Mouse (Mus musculus): ENCODE results near the gene Slc44a5. TPM values are rescaled to one million over a fixed set of nuclear protein-coding genes. Genes with fewer than 3 reads are reported as not detected.

The Slc44a5 gene
- total and polyA plus RNA-seq, 2 experiments, result not detected

- Histone ChIP-seq H3K4me3 (ENCODE audit: insufficient read depth, low read depth, low read length) (no peak overlapping the region), H3K27ac (replicated peaks; ENCODE audit: insufficient read depth, low read depth, low read length) (no peak overlapping the region), H3K36me3 (ENCODE audit: control insufficient read depth, insufficient read depth, low read length) (no peaks in the 10 kb centered on the region), H3K27me3 (ENCODE audit: control insufficient read depth, insufficient read depth, low read length) (no peaks in the 10 kb centered on the region), H3K4me1 (ENCODE audit: control insufficient read depth, insufficient read depth, low read length) (no peaks in the 10 kb centered on the region), H3K79me2 (ENCODE audit: control insufficient read depth, insufficient read depth, low read length) (no peaks in the 10 kb centered on the region), H3K9ac (ENCODE audit: low read depth, low read length) (no peak overlapping the region)
- 91% methylated on average over 1 of the region's 1 CpGs for WGBS
- peak; percentile 46 for DNase-seq (ENCODE audit: extremely low read depth, low read depth, low spot score)
- TF ChIP-seq POLR2A (IDR thresholded peaks at IDR 0.05; ENCODE audit: extremely low read depth, insufficient read depth, low read length) (no peak), CTCF (IDR thresholded peaks at IDR 0.05; ENCODE audit: low read depth, low read length) (peak; percentile 32; the same call in 1 of the 2 replicates)
Measured at GRCm38 (mm10) chr3:153959035-153959730, 14.1 kb upstream of the Slc44a5 start.

- no peaks in the 10 kb centered on the region for H3K27me3 ChIP-seq (ENCODE audit: control insufficient read depth, insufficient read depth, low read length)
- TF ChIP-seq CTCF (IDR thresholded peaks at IDR 0.05; ENCODE audit: low read depth, low read length), result no peak
- TF ChIP-seq POLR2A (IDR thresholded peaks at IDR 0.05; ENCODE audit: extremely low read depth, insufficient read depth, low read length), result no peak
- 78% methylated on average over 9 of the region's 9 CpGs for WGBS
- H3K9ac ChIP-seq (ENCODE audit: low read depth, low read length), result no peak overlapping the region
- H3K27ac ChIP-seq (replicated peaks; ENCODE audit: insufficient read depth, low read depth, low read length), result no peak overlapping the region
- no peak overlapping the region for H3K4me3 ChIP-seq (ENCODE audit: insufficient read depth, low read depth, low read length)
- H3K36me3 ChIP-seq (ENCODE audit: control insufficient read depth, insufficient read depth, low read length), result no peaks in the 10 kb centered on the region
- no peaks in the 10 kb centered on the region for H3K79me2 ChIP-seq (ENCODE audit: control insufficient read depth, insufficient read depth, low read length)
- peak; percentile 17 for DNase-seq (ENCODE audit: extremely low read depth, low read depth, low spot score)
- H3K4me1 ChIP-seq (ENCODE audit: control insufficient read depth, insufficient read depth, low read length), result no peaks in the 10 kb centered on the region
Measured at GRCm38 (mm10) chr3:153959731-153960207, 13.5 kb upstream of the Slc44a5 start.

DNA sequence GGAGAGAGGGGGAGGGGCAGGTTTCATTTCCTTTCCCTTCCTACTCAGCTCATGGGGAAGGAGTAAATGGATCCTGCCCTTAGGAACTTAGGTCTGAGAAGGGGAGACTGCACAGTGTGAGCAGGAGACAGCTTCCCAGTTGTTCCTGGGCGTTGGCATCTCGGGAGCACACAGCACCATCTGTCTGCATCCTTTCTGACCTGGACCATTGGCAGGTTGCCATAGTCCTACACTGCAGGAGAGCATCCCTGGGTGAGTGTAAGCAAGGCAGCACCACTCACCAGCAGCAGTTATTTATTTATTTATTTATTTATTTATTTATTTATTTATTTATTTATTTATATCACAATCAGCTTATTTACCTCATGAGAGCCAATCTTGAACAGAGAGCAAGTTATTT, 12.4 kb upstream of the Slc44a5 start:
- WGBS, result 75% methylated on average over 2 of the region's 2 CpGs
- TF ChIP-seq POLR2A (IDR thresholded peaks at IDR 0.05; ENCODE audit: extremely low read depth, insufficient read depth, low read length), result no peak
- no peak for TF ChIP-seq CTCF (IDR thresholded peaks at IDR 0.05; ENCODE audit: low read depth, low read length)
- Histone ChIP-seq H3K4me3 (ENCODE audit: insufficient read depth, low read depth, low read length) (no peak overlapping the region), H3K36me3 (ENCODE audit: control insufficient read depth, insufficient read depth, low read length) (no peaks in the 10 kb centered on the region), H3K27ac (replicated peaks; ENCODE audit: insufficient read depth, low read depth, low read length) (no peak overlapping the region), H3K9ac (ENCODE audit: low read depth, low read length) (no peak overlapping the region), H3K4me1 (ENCODE audit: control insufficient read depth, insufficient read depth, low read length) (no peaks in the 10 kb centered on the region), H3K27me3 (ENCODE audit: control insufficient read depth, insufficient read depth, low read length) (no peaks in the 10 kb centered on the region), H3K79me2 (ENCODE audit: control insufficient read depth, insufficient read depth, low read length) (no peaks in the 10 kb centered on the region)
- no peak for DNase-seq (ENCODE audit: extremely low read depth, low read depth, low spot score)

GRCm38 (mm10) chr3:153961632-153962389, 11.4 kb upstream of the Slc44a5 start:
- 57% methylated on average over 6 of the region's 6 CpGs for WGBS
- no peak for DNase-seq (ENCODE audit: extremely low read depth, low read depth, low spot score)
- TF ChIP-seq CTCF (IDR thresholded peaks at IDR 0.05; ENCODE audit: low read depth, low read length) (peak; percentile 66), POLR2A (IDR thresholded peaks at IDR 0.05; ENCODE audit: extremely low read depth, insufficient read depth, low read length) (no peak)
- Histone ChIP-seq H3K4me3 (ENCODE audit: insufficient read depth, low read depth, low read length) (no peak overlapping the region), H3K9ac (ENCODE audit: low read depth, low read length) (no peak overlapping the region), H3K79me2 (ENCODE audit: control insufficient read depth, insufficient read depth, low read length) (no peaks in the 10 kb centered on the region), H3K4me1 (ENCODE audit: control insufficient read depth, insufficient read depth, low read length) (no peaks in the 10 kb centered on the region), H3K27me3 (ENCODE audit: control insufficient read depth, insufficient read depth, low read length) (no peaks in the 10 kb centered on the region), H3K27ac (replicated peaks; ENCODE audit: insufficient read depth, low read depth, low read length) (no peak overlapping the region), H3K36me3 (ENCODE audit: control insufficient read depth, insufficient read depth, low read length) (no peaks in the 10 kb centered on the region)

GRCm38 (mm10) chr3:153967447-153967846, 5.8 kb upstream of the Slc44a5 start:
- Histone ChIP-seq H3K27me3 (ENCODE audit: control insufficient read depth, insufficient read depth, low read length) (no peaks in the 10 kb centered on the region; the same call in 1 of the 2 replicates), H3K9ac (ENCODE audit: low read depth, low read length) (no peak overlapping the region), H3K79me2 (ENCODE audit: control insufficient read depth, insufficient read depth, low read length) (no peaks in the 10 kb centered on the region), H3K4me3 (ENCODE audit: insufficient read depth, low read depth, low read length) (no peak overlapping the region), H3K27ac (replicated peaks; ENCODE audit: insufficient read depth, low read depth, low read length) (no peak overlapping the region), H3K36me3 (ENCODE audit: control insufficient read depth, insufficient read depth, low read length) (no peaks in the 10 kb centered on the region), H3K4me1 (ENCODE audit: control insufficient read depth, insufficient read depth, low read length) (no peaks in the 10 kb centered on the region)
- DNase-seq (ENCODE audit: extremely low read depth, low read depth, low spot score), result no peak
- TF ChIP-seq POLR2A (IDR thresholded peaks at IDR 0.05; ENCODE audit: extremely low read depth, insufficient read depth, low read length) (no peak), CTCF (IDR thresholded peaks at IDR 0.05; ENCODE audit: low read depth, low read length) (no peak)
- 63% methylated on average over 5 of the region's 5 CpGs for WGBS
